Mouse (Mus musculus): ENCODE results near the gene Gcnt1.

DNA sequence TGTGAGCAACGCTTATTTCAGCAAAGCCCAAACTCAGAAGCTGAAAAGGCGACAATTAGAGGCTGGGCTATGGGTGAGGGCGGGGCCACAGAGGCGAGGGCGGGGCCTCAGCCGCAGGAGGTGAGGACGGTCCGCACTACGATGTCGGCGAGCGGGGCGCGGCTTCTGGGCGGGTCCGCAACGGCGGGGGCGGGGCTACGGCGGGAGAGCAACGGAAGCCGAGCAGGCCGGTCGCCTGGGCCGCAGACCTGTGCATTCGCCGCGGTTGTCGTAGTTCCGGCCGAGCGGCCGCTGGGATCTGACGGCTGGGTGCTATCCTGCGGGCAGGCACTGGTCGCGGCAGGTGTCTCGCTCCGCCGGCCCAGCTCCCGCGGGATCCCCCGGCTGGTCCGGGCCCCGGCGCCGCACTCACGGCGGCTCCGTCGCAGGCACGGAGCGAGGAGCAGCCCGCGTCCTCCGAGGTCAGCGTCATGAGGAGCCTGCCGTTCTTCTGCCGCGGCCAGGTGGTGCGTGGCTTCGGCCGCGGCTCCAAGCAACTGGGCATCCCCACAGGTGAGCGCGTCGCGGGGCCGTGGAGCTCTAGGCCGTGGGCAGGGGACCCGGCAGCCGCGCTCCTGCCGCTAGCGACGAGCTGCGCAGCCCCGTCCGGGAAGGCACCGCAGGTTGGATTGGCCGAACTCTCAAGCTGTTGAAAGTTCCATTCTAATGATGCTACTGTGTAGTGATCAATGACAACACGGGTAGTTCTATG, 21.4 kb upstream of the Gcnt1 start, which contains the start of gene Rfk:
- TF ChIP-seq CTCF (IDR thresholded peaks at IDR 0.05; ENCODE audit: low read depth) = no peak
- no peak for TF ChIP-seq EP300 (IDR thresholded peaks at IDR 0.05; ENCODE audit: low read depth)

All from heart, postnatal 0 days (tissue).